Mouse (Mus musculus) midbrain, embryonic 11.5 days (tissue): ENCODE results near the gene Kif26b. TPM values are rescaled to one million over a fixed set of nuclear protein-coding genes. Genes with fewer than 3 reads are reported as not detected.

ENCODE experiments used
- ATAC-seq: fragments of 200-750 bp; cut with Nextera tagmentation; 2 replicates; pipeline ENCODE4 v1.8.0; 2017; ENCODE audit warnings: moderate TSS enrichment, moderate library complexity; ENCODE audit not compliant: low FRiP score
- DNase-seq: peaks from one replicate; pipeline ENCODE4 v3.0.0; 2015; ENCODE audit warnings: low spot score; ENCODE audit errors: missing footprints
- H3K27ac ChIP-seq: fragments of 300-500 bp; sonication (generic); 2 replicates; pipeline ENCODE4 v1.5.1; 2014; ENCODE audit warnings: low read depth, low read length
- H3K27me3 ChIP-seq: fragments of 300-500 bp; sonication (generic); 2 replicates; pipeline ENCODE4 v1.6.1; 2014; ENCODE audit warnings: mild to moderate bottlenecking, low read length, moderate library complexity, mixed read lengths; ENCODE audit not compliant: control insufficient read depth, insufficient read depth
- H3K36me3 ChIP-seq: fragments of 300-500 bp; sonication (generic); 2 replicates; pipeline ENCODE4 v1.6.1; 2014; ENCODE audit warnings: mild to moderate bottlenecking, low read length, moderate library complexity, mixed read lengths; ENCODE audit not compliant: control insufficient read depth, insufficient read depth
- H3K4me1 ChIP-seq: fragments of 300-500 bp; sonication (generic); 2 replicates; pipeline ENCODE4 v1.6.1; 2014; ENCODE audit warnings: low read length; ENCODE audit not compliant: control insufficient read depth, insufficient read depth
- H3K4me2 ChIP-seq: fragments of 300-500 bp; sonication (generic); 2 replicates; pipeline ENCODE4 v1.6.1; 2014; ENCODE audit warnings: mild to moderate bottlenecking, moderate library complexity
- H3K4me3 ChIP-seq: fragments of 300-500 bp; sonication (generic); 2 replicates; pipeline ENCODE4 v1.5.1; 2014; ENCODE audit warnings: low read depth, low read length
- H3K9ac ChIP-seq: fragments of 300-500 bp; sonication (generic); 2 replicates; pipeline ENCODE4 v1.6.1; 2014; ENCODE audit warnings: low read length
- H3K9me3 ChIP-seq: fragments of 300-500 bp; sonication (generic); 2 replicates; pipeline ENCODE4 v1.6.1; 2016; ENCODE audit warnings: low read length; ENCODE audit not compliant: control insufficient read depth
- WGBS: fragments of 180-500 bp; shearing (Covaris S2); extraction: QIAGEN DNeasy Blood & Tissue Kit; methylation state at CpG from one replicate; pipeline ENCODE4 v1.1.7; 2014; 5-methylcytosine and 5-hydroxymethylcytosine counted together
- polyA plus RNA-seq: library from polyadenylated mRNA; unstranded; fragments of >200 nt; fragmentation: Nextera tagmentation; extraction: Ambion mirVana; gene quantifications from 2 replicates; pipeline ENCODE4 v1.2.1, GENCODE M21; 2014

Kif26b gene
- polyA plus RNA-seq, 1 experiment from 2014 or later = 3.3 TPM

DNA sequence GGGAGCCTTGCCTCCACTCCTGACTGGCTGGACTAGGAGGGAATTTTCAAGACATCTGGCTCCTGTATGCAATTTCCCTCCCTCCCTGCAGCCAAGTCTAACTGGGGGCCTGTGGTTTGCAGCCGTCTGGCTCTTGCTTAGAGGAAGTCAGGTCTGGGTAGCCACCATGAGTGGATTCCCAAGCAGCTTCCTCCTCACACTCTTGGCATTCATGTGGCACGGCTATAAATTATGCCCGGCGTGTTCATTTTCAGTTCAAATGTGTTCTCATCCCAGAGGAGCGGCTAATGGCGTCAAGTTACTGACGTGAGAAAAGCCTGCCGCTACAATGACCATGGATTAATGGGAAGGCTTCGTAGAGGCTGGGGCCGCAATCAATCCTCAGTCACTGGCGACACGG is 424.0 kb downstream of the Kif26b start:
- WGBS = 84% methylated on average over 12 of the region's 12 CpGs
- no peak overlapping the region for H3K27ac ChIP-seq

DNA sequence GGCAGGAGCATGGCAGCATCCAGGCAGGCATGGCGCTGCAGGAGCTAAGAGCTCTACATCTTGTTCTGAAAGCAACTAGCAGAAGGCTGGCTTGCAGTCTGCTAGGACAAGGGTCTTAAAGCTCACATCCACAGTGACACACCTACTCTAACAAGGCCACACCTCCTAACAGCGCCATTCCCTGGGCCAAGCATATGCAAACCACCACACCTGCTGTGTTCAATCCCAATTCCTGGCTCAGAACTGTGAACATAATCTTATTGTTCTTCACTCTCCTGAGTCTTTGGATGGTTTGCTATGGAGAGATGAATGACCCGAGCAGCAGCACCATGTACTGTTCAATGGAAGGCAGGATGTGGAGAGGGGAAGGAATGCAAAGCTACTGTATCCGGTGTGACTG is 429.7 kb downstream of the Kif26b start:
- DNase-seq = no peak
- Histone ChIP-seq H3K9me3 (no peaks in the 10 kb centered on the region), H3K9ac (no peak overlapping the region), H3K4me3 (no peak overlapping the region), H3K4me1 (no peaks in the 10 kb centered on the region), H3K27ac (no peak overlapping the region), H3K4me2 (no peak overlapping the region), H3K27me3 (no peaks in the 10 kb centered on the region), H3K36me3 (no peaks in the 10 kb centered on the region)
- ATAC-seq = no peak
- WGBS = 88% methylated on average over 4 of the region's 4 CpGs

More for the DNA sequence above, 424.0 kb downstream of the Kif26b start:
- ATAC-seq = no peak
- Histone ChIP-seq H3K36me3 (no peaks in the 10 kb centered on the region), H3K27me3 (no peaks in the 10 kb centered on the region), H3K9ac (no peak overlapping the region), H3K4me1 (no peaks in the 10 kb centered on the region), H3K4me3 (no peak overlapping the region), H3K9me3 (no peaks in the 10 kb centered on the region), H3K4me2 (no peak overlapping the region)
- DNase-seq = no peak

DNA sequence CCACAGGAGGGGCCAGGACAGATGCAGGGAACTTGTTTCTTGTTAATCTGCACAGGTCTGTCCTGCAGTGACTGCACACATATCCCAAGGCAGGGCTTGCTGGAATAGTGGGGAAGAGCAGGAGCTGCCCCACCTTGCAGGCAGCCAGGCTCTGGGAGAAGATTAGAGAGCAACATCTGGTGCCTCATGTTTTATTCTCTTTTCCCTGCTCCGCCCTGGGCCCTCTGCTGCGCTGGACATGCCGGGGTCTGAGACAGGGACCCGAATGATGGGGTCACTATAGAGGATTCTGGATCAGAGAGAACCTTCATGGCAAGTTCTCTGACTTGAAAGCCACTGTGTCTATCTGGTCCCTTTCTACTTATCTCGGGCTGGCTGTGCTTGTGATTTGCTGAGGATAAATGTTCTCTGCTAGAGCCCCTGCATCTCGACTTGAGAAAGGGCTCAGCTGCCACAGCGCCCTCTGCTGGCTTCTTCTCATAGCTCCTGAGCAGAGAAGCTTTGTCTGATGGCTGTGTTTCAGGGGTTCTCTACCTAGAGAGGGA is 431.2 kb downstream of the Kif26b start:
- DNase-seq (peak; percentile 98), ATAC-seq (peak; percentile 80)
- no peak overlapping the region; the same call in 1 of the 2 replicates for H3K4me2 ChIP-seq
- no peaks in the 10 kb centered on the region for H3K36me3 ChIP-seq
- H3K27ac ChIP-seq = no peak overlapping the region
- H3K9me3 ChIP-seq = no peaks in the 10 kb centered on the region
- H3K4me1 ChIP-seq = no peaks in the 10 kb centered on the region
- H3K4me3 ChIP-seq = no peak overlapping the region
- 47% methylated on average over 7 of the region's 7 CpGs for WGBS
- H3K9ac ChIP-seq = no peak overlapping the region
- no peaks in the 10 kb centered on the region for H3K27me3 ChIP-seq

DNA sequence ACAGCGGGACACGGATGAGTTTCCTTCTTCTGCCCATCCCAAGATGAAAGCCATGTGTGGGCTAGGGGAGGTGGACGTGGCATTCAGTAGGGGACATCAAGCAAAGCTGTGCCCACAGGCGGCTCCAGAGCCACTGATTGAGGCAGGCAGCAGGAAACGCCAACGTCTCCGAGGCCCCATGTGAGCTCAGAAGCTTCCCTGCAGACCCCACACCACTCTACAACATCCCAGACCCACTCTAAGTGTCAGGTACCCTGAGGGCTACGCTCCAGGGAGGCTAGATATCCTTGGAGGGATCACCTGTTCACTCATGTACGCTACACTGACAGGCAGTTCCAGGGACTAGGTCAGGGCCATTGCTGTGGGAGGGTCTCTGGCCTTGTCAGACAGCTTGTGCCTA is 432.7 kb downstream of the Kif26b start:
- no peaks in the 10 kb centered on the region for H3K27me3 ChIP-seq
- no peak overlapping the region for H3K4me3 ChIP-seq
- no peaks in the 10 kb centered on the region for H3K36me3 ChIP-seq
- no peaks in the 10 kb centered on the region for H3K4me1 ChIP-seq
- H3K27ac ChIP-seq = no peak overlapping the region
- no peak overlapping the region for H3K9ac ChIP-seq
- H3K9me3 ChIP-seq = no peaks in the 10 kb centered on the region
- ATAC-seq (no peak), DNase-seq (no peak)
- H3K4me2 ChIP-seq = no peak overlapping the region
- 84% methylated on average over 9 of the region's 9 CpGs for WGBS

DNA sequence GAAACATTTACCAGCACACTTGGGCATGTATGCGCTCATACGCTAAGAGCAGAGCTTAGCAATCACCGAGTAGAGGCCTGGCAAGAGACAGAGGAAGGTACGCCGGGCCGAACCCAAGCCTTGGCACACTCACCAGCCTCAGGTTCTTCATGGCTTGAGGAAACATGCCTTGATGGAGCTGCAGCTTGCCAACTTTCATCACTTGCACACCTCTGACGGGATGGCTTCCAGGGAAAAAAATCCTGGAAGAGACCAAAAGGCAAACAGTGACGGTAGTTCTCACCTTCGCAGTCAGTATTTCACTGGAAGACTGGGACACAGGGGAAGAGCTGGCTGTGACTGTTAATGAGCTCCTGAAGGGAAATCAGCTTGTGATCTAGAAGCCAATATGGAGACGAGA is 443.1 kb downstream of the Kif26b start:
- ATAC-seq = no peak
- 90% methylated on average over 10 of the region's 10 CpGs for WGBS
- Histone ChIP-seq H3K9ac (no peak overlapping the region), H3K36me3 (no peaks in the 10 kb centered on the region), H3K9me3 (no peaks in the 10 kb centered on the region), H3K4me1 (no peaks in the 10 kb centered on the region), H3K4me2 (no peak overlapping the region), H3K27ac (no peak overlapping the region), H3K27me3 (no peaks in the 10 kb centered on the region), H3K4me3 (no peak overlapping the region)
- no peak for DNase-seq

DNA sequence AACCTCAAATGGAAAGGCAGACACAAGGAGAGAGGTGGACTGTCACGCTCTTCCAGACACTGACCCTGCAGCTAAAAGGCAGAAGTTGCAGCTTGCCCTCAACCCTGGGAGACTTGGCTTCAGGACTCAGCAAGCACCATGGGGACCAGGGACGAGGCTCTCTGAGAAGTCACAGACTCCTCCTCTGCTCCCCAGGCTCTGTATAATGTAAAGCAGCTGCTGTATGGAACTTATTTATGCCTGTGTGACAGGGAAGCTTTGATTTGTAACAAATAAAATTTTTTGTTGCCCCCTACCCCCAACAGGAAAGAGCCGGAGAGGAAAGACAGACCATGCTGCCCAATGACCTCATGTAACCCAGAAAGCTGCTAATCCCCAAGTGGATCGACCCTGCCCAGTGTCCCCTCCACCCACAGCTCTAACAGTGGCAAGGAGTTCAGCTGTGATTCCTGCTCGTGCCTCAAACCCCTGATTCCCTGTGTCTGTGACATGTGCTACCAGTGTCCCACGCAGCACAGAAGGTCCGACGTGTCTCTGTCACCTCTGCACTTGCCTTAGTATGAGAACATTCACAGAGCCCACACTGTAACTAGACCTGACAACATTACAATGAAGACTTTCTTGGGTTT is 449.8 kb downstream of the Kif26b start:
- DNase-seq = peak; percentile 82
- H3K4me2 ChIP-seq = no peak overlapping the region
- no peaks in the 10 kb centered on the region for H3K27me3 ChIP-seq
- no peaks in the 10 kb centered on the region for H3K36me3 ChIP-seq
- ATAC-seq = no peak
- H3K9me3 ChIP-seq = no peaks in the 10 kb centered on the region
- H3K9ac ChIP-seq = no peak overlapping the region
- 51% methylated on average over 8 of the region's 8 CpGs for WGBS
- no peaks in the 10 kb centered on the region for H3K4me1 ChIP-seq
- H3K27ac ChIP-seq = no peak overlapping the region
- no peak overlapping the region for H3K4me3 ChIP-seq

DNA sequence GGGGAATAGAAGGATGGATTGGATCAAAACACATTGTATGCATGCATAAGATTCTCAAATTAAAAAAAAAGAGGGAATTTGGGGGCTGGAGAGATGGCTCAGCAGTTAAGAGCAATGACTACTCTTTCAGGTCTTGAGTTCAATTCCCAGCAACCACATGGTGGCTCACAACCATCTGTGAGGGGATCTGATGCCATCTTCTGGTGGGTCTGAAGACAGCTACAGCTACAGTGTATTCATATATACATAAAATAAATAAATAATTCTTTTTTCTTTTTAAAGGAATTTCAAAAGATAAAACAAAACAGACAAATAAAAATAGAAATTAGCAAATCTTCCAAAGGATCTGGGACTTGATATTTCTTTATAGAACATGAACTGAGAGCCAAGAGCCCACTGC is 451.3 kb downstream of the Kif26b start:
- Histone ChIP-seq H3K9me3 (no peaks in the 10 kb centered on the region), H3K27ac (no peak overlapping the region), H3K4me2 (no peak overlapping the region), H3K4me1 (no peaks in the 10 kb centered on the region), H3K27me3 (no peaks in the 10 kb centered on the region), H3K4me3 (no peak overlapping the region), H3K9ac (no peak overlapping the region), H3K36me3 (no peaks in the 10 kb centered on the region)
- DNase-seq (peak; percentile 75), ATAC-seq (no peak)

DNA sequence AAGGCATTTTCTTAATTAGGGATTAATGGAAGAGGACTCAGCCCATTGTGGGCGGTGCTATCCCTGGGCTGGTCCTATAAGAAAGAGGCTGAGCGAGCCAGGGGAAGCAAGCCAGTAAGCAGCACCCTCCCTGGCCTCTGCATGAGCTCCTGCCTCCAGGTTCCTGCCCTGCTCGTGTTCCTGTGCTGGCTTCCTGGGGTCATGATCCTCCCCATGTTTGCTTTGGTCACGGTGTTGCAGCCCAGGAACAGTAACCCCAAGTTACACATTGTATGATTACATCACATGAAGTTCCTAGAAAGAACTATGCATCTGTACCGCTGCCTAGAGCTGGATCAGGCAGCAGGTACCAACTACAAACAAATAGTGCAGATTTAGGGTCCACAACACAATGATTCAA is 452.7 kb downstream of the Kif26b start:
- Histone ChIP-seq H3K4me3 (no peak overlapping the region), H3K9ac (no peak overlapping the region), H3K27me3 (no peaks in the 10 kb centered on the region), H3K4me2 (no peak overlapping the region), H3K27ac (no peak overlapping the region), H3K4me1 (no peaks in the 10 kb centered on the region), H3K36me3 (no peaks in the 10 kb centered on the region), H3K9me3 (no peaks in the 10 kb centered on the region)
- 68% methylated on average over 5 of the region's 5 CpGs for WGBS
- ATAC-seq (no peak), DNase-seq (peak; percentile 76)

DNA sequence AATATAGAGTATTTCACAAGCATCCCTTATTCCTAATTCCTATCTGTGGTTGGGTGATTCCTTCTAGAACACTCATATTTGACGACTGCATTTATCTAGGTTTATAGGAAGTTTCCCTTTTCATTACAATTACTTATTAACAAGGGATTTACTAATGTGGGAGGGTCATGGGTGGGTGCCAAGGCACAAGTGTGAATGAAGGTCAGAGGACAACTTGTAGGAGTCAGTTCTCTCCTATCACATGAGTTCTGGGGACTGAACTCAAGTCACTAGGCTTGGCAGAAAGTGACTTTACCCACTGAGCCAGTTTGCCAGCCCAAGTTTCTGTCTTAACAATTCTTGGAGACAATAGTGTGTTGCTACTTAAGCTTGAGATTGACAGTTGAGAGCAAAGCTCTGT is 459.3 kb downstream of the Kif26b start:
- H3K9ac ChIP-seq = no peak overlapping the region

More for the DNA sequence above, 459.3 kb downstream of the Kif26b start:
- Histone ChIP-seq H3K4me2 (no peak overlapping the region), H3K4me1 (no peaks in the 10 kb centered on the region), H3K27me3 (no peaks in the 10 kb centered on the region), H3K9me3 (no peaks in the 10 kb centered on the region), H3K27ac (no peak overlapping the region), H3K36me3 (no peaks in the 10 kb centered on the region), H3K4me3 (no peak overlapping the region)
- peak; percentile 77 for DNase-seq
- 89% methylated on average over 1 of the region's 1 CpGs for WGBS
- ATAC-seq = no peak
